Mouse (Mus musculus): ENCODE data around the gene Arcn1. TPM values are rescaled to one million over a fixed set of nuclear protein-coding genes. Genes with fewer than 3 reads are reported as not detected.

The Arcn1 gene
- polyA plus RNA-seq, 1 experiment from 2014 or later = 223 TPM

Other genes starting within 250 kb of the Arcn1 start
- gene Cxcr5, start 206.0 kb downstream of the Arcn1 start, polyA plus RNA-seq (2014; fragmentation: Nextera tagmentation; extraction: Ambion mirVana) = 0.13 and 0.31 TPM in 2 replicates
- gene Ddx6, start 163.0 kb downstream of the Arcn1 start, polyA plus RNA-seq (2014; fragmentation: Nextera tagmentation; extraction: Ambion mirVana) = 14.0 and 15.4 TPM in 2 replicates
- not detected in 2 replicates for gene Treh, start 94.6 kb downstream of the Arcn1 start, polyA plus RNA-seq (2014; fragmentation: Nextera tagmentation; extraction: Ambion mirVana)
- gene Phldb1, start 32.6 kb downstream of the Arcn1 start, polyA plus RNA-seq (2014; fragmentation: Nextera tagmentation; extraction: Ambion mirVana) = 27.8 and 30.0 TPM in 2 replicates
- 142 and 152 TPM in 2 replicates for gene Ift46, start 63 bp upstream of the Arcn1 start, polyA plus RNA-seq (2014; fragmentation: Nextera tagmentation; extraction: Ambion mirVana)
- gene Tmem25, start 31.5 kb upstream of the Arcn1 start, polyA plus RNA-seq (2014; fragmentation: Nextera tagmentation; extraction: Ambion mirVana) = 1.2 and 1.4 TPM in 2 replicates
- not detected in 2 replicates for gene Ttc36, start 35.2 kb upstream of the Arcn1 start, polyA plus RNA-seq (2014; fragmentation: Nextera tagmentation; extraction: Ambion mirVana)
- gene Kmt2a, start 113.5 kb upstream of the Arcn1 start, polyA plus RNA-seq (2014; fragmentation: Nextera tagmentation; extraction: Ambion mirVana) = 9.8 and 12.2 TPM in 2 replicates
- 572 and 583 TPM in 2 replicates for gene Atp5l, start 152.9 kb upstream of the Arcn1 start, polyA plus RNA-seq (2014; fragmentation: Nextera tagmentation; extraction: Ambion mirVana)
- 31.3 and 34.3 TPM in 2 replicates for gene Ube4a, start 197.8 kb upstream of the Arcn1 start, polyA plus RNA-seq (2014; fragmentation: Nextera tagmentation; extraction: Ambion mirVana)
- gene Cd3g, start 212.6 kb upstream of the Arcn1 start, polyA plus RNA-seq (2014; fragmentation: Nextera tagmentation; extraction: Ambion mirVana) = not detected in 2 replicates
- not detected in 2 replicates for gene Cd3d, start 213.9 kb upstream of the Arcn1 start, polyA plus RNA-seq (2014; fragmentation: Nextera tagmentation; extraction: Ambion mirVana)
- not detected in 2 replicates for gene Cd3e, start 241.8 kb upstream of the Arcn1 start, polyA plus RNA-seq (2014; fragmentation: Nextera tagmentation; extraction: Ambion mirVana)

All from embryonic facial prominence, embryonic 11.5 days (tissue).